Mouse (Mus musculus): ENCODE measurements around the gene Vps8.

Vps8 gene

DNA sequence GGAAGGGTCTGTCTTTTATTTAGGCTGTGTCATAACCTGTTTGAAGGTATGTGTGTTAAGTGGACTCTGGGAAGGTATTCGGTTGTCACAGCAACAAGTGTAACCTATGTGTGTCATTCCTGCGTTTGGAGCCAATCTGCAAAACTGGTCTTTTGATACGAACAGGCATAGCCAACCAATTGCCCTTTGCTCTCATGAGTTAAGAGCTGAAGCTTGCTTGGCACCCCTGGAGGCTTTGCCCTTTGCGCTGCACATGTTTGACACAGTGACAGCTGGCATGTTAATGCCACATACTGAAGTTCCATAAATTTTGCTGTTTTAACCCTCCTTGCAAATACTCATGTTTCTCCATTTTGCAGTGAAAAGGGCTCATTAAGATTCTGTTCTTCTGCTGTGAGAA lies 126.8 kb downstream of the Vps8 start:
- DNase-seq (ENCODE audit: low read depth, low spot score), result no peak

DNA sequence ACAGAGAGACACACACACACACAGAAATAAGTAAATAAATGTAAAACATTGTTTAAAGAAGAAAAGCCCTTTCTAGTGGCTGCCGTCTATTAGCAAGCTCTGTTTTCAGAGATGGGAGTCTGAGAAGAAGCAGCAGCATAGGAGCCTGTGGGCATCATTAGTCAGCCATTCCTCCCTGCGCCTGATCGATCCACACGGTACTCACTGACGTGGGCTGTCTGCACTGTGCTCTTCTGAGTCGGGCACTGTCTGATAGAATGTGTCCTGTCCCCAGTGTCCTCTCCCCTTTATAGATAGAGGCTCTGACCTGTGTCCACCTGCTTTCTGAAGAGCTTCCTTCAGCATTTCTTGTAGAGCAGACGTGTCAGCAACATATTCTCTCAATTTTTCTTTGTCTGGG lies 127.5 kb downstream of the Vps8 start:
- DNase-seq (ENCODE audit: low read depth, low spot score), result no peak

DNA sequence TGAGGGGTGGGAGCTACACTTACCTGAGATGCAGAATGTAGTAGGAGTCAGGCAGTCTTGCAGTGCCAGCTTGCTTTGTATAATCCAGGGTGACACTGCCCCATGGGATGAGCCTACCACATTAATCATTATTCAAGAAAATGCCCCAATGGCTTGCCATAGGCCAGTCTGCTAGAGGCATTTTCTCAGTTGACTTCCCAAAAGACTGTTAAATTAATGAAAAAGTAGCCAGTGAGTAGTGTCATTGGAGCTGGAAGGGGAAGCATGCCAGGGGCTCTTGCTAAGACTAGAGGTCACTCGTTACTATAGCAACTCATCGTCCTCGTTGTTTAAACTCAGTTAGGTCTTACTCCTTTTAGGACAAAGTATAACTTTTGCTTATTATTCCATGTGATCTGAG lies 130.6 kb downstream of the Vps8 start:
- DNase-seq (ENCODE audit: low read depth, low spot score), result no peak

DNA sequence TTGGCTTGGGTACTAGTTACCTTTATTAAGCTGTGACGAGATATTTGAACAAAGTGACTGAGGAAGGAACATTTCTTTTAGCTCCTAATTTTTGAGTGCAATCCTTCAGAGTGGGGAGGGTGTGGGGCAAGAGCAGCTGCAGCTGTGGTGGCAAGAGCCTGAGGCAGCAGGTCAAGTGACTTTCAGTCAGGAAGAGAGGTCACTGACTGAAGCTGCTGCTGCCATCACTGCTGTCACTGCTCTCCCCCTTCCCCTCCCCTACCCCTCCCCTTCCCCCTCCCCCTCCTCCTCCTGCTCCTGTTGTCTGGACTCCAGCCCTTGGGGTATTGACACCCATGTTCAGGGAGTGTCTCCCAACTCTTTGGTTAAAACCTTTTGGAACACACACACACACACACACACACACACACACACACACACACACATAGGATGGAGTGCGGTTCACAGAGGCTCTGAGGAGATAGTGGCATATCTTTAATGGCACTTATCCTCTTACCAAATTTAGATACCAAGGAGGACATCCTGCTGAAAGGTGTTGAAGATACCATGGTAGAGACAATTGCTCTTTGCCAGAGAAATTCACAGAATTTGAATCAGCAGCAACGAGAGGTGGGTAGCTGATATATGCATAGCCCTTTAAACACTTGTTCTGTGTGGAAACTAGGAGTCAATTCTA lies 139.8 kb downstream of the Vps8 start:
- no peak for DNase-seq (ENCODE audit: low read depth, low spot score)

DNA sequence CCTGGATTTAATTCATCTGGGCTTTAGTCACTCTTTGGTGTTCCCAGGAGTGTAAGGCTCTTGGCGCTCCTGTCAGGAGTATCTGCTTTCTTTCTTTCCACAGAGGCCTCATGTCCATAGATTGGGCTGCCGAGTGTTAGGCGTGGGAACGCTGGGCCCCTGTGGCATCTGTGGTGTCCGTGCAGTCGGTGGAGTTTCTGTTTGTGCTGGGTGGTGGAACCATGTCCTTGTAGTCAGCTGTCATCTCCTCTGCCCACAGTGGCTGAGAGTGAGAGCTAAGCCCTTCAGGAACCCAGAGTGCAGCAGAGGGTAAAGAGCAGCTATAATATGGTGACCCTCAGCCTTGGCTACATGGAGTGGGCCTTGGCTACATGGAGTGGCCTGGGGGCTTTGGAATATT lies 140.4 kb downstream of the Vps8 start:
- DNase-seq (ENCODE audit: low read depth, low spot score), result no peak

GRCm38 (mm10) chr16:21567093-21567492 lies 144.2 kb downstream of the Vps8 start:
- no peak for DNase-seq (ENCODE audit: low read depth, low spot score)

GRCm38 (mm10) chr16:21569952-21570351 lies 147.0 kb downstream of the Vps8 start:
- DNase-seq (ENCODE audit: low read depth, low spot score), result no peak

GRCm38 (mm10) chr16:21570786-21571185 lies 147.9 kb downstream of the Vps8 start:
- no peak for DNase-seq (ENCODE audit: low read depth, low spot score)

GRCm38 (mm10) chr16:21576000-21576420 lies 153.1 kb downstream of the Vps8 start:
- DNase-seq (ENCODE audit: low read depth, low spot score), result no peak

DNA sequence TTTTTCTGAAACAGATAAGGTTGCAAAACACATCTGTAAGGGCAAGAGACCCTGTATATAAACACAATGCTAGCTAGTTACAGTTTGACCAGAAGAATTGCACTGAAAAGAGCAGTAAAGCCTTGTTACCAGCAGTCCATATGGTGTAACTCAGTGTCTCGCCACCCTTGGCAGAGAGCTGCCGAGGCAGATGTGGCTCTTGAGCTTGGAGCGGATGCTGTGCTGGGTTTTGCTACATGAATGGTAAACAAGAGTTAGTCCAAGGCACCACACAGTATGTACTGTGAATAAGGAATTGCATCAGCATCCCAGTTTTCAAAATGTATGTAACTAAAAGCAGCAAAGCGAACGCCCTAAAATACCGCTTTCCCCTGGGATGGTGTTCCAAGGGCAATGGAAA lies 166.2 kb downstream of the Vps8 start:
- no peak for DNase-seq (ENCODE audit: low read depth, low spot score)

DNA sequence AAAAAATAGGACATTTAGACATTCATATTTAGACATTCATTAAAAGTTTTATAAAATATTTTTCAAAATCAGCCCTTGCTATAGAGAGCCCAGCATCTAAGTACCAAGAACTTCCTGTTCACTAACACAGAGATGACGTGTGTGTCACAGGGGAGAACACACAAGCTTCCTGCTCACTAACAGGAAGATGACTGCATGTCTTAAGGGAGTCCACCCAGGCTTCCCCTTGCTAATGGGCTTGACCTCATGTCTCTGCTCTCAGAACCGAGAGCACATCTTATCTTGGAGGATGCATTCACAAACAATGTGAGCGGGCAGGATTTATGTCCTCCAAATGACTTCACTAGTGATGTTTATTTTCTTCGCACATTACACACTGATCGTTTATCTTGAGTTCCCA lies 167.9 kb downstream of the Vps8 start:
- DNase-seq (ENCODE audit: low read depth, low spot score), result no peak

DNA sequence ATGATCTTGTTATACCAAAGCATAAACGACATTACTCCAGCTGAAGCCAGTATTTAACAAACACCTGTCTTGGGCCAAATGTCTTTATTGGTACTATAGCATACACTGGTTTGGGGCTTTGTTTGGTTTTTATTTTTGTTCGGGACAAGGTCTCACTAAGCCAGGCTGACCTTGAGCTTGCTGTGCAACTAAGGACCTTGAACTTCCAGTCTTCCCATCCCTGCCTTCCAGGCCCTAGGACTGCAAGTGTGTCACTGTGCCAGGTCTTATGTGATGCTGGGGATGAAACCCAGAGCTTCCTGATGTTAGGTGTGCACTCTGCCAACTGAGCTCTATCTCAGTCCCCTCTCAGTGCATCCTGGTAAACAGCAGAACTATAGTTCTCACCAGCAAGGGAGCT lies 168.6 kb downstream of the Vps8 start:
- no peak for DNase-seq (ENCODE audit: low read depth, low spot score)

GRCm38 (mm10) chr16:21595539-21595938 lies 172.6 kb downstream of the Vps8 start:
- DNase-seq (ENCODE audit: low read depth, low spot score), result no peak

DNA sequence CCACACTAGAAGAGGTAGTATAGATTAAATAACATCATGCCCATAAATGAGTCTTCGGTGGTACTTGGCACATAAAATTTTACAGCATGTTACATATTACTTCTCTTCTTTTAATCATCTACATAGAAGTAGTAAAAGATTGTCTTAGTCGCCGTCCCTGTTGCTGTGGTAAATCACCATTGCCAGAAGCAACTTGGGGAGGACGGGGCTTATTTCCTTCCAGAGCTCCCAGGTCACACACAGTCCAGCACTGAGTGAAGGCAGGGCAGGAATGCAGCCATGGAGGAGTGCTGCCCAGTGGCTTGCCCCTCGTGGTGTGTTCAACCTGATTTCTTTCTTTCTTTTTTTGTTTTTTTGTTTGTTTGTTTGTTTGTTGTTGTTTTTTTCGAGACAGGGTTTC lies 181.4 kb downstream of the Vps8 start:
- DNase-seq (ENCODE audit: low read depth, low spot score), result no peak

DNA sequence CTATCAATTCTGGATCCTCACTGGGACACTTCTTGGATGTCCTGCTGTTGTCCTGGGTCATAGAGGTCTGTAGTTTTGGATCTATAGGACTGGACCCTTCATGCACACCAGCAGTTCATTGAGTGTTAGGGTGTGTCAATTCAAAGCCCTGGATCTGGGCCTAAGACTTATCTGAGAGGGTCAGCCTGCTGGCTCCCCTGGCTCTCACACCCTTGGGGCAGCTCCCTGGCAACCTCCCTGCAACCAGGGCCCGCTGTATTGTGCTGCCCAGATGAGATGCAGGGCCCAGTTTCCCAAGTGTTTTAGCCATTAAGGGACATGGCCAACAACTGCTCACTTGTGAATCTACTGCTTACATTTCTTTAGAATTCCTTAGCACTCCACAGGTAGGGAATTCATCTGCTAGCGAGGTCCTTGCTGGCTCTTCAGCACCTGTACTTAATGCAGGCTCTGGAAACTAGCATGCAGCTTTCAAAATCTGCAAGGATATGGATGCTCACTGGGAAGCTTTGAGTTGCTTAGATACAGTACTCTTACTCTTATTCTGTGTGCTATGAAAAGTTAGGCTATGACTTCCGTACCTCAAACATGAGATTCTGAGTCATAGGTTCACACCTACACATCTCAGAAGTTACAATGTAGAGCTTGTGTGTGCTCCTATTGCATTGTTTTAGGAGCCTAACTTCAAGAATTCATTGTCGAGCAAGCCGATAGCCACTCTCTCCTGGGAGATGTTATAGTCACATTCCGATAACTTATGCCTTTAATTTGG lies 183.5 kb downstream of the Vps8 start:
- DNase-seq (ENCODE audit: low read depth, low spot score), result no peak

DNA sequence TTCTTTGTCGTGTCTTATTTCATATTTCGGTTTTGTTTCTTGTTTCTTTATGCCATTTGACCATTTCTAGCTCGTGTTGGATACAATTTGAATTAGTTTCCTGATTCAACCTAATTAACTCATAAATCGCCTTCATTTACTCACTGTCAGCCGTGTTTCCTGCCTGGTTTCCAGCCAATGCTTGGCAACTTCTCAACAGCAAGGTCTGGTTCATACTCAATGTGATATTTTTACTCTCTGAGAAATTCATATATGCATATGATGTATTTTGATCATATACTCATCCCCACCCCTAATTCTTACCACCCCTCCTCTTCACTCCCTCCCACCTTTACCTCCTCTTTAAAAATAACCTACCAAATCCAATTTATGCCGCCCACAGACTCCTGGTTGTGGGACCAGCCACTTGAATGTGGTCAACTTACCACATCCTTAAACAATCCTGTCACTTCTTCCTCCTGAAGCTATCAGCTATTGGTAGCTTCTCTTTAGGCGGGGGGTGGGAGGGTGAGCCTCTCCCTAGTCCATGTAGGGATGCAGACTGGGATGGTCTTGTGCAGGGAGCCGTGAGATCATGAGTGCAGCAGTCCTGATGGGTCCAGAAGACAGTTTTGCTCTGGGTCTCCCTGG lies 184.2 kb downstream of the Vps8 start:
- no peak for DNase-seq (ENCODE audit: low read depth, low spot score)

- no peak for DNase-seq (ENCODE audit: low read depth, low spot score)
These were observed 184.7 kb downstream of the Vps8 start for GRCm38 (mm10) chr16:21607651-21608040.

DNA sequence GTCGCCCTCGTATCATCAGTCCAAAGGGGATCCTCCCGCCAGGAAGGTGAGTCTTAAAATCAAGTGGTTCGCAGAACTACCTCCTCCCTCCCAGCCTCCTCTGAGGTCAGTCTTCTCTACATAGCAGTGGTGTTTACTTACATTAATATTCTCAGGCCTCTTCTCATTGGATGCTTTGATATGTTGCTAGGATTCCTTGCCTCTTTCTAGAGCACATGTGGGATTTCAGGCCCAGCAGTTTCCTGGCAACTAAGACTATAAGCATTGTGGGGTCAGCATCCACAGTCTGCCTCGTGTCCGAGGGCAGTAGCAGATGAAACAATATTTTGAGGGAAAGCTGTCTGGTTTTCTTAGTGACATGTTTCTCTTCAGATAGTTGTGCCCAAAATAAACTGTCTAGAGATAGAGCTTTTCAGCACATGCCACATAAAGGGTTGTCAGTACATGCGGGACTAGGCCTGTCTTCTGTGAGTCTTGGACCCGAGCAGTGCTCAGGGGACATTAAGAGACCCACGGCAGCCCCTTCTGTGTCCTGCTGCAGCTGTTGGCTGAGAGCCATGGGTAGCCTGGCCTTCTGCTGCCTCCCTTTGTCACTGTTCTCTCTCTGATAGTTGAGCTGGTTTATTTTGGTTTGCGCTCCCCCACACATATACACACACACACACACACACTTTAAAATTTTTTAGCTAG lies 185.4 kb downstream of the Vps8 start:
- no peak for DNase-seq (ENCODE audit: low read depth, low spot score)

DNA sequence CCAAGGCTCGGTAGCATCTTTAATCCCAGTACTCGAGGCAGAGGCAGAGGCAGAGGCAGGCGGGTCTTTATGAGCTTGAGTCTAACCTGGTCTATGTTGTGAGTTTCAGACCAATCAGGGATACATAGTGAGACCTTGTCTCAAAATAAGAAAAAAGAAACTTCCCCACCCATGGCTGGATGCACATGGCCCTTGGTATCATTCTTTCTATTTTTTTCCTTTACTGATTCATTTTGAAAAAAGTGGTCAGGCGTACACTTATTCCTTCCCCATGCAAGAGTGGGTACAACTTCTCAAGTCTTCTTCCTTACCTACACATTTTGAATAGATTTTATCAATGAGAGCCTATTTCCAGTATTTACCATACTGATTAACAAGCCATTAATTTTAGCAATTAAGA lies 187.6 kb downstream of the Vps8 start:
- no peak for DNase-seq (ENCODE audit: low read depth, low spot score)

GRCm38 (mm10) chr16:21615802-21616201 lies 192.9 kb downstream of the Vps8 start:
- no peak for DNase-seq (ENCODE audit: low read depth, low spot score)

GRCm38 (mm10) chr16:21620630-21621029 lies 197.7 kb downstream of the Vps8 start:
- no peak for DNase-seq (ENCODE audit: low read depth, low spot score)
